Mouse (Mus musculus) limb, embryonic 10.5 days (tissue): ENCODE measurements around the gene Ndufa6. TPM values are rescaled to one million over a fixed set of nuclear protein-coding genes. Genes with fewer than 3 reads are reported as not detected.
A peak's percentile ranks its signal among the peaks of the same experiment; 100 is the strongest.

ENCODE experiments used
- DNase-seq: peaks from one replicate; pipeline ENCODE4 v3.0.0-alpha.2; 2017; ENCODE audit warnings: low spot score
- H3K27ac ChIP-seq: fragments of 300-500 bp; sonication (generic); 2 replicates; pipeline ENCODE4 v1.5.1; 2016; ENCODE audit warnings: mild to moderate bottlenecking
- H3K27me3 ChIP-seq: fragments of 300-500 bp; sonication (generic); 2 replicates; pipeline ENCODE4 v1.6.1; 2016; ENCODE audit warnings: low read depth, mild to moderate bottlenecking; ENCODE audit not compliant: poor library complexity, severe bottlenecking
- H3K36me3 ChIP-seq: fragments of 300-500 bp; sonication (generic); 2 replicates; pipeline ENCODE4 v1.6.1; 2016; ENCODE audit warnings: mild to moderate bottlenecking, moderate library complexity
- H3K4me1 ChIP-seq: fragments of 300-500 bp; sonication (generic); 2 replicates; pipeline ENCODE4 v1.6.1; 2016
- H3K4me3 ChIP-seq: fragments of 300-500 bp; sonication (generic); 2 replicates; pipeline ENCODE4 v1.5.1; 2016; ENCODE audit warnings: mild to moderate bottlenecking, moderate library complexity
- H3K9me3 ChIP-seq: fragments of 300-500 bp; sonication (generic); replicated peaks from 2 replicates; pipeline ENCODE4 v1.6.1; 2016; ENCODE audit warnings: mild to moderate bottlenecking
- WGBS: fragments of 180-500 bp; shearing (Covaris S2); methylation state at CpG from one replicate; pipeline ENCODE4 v1.1.7; 2016; 5-methylcytosine and 5-hydroxymethylcytosine counted together
- polyA plus RNA-seq: library from polyadenylated mRNA; unstranded; fragments of >200 nt; fragmentation: Nextera tagmentation; extraction: Ambion mirVana; gene quantifications from 2 replicates; pipeline ENCODE4 v1.2.1, GENCODE M21; 2016

Gene Ndufa6
- polyA plus RNA-seq, 1 experiment from 2014 or later, result 243 TPM

DNA sequence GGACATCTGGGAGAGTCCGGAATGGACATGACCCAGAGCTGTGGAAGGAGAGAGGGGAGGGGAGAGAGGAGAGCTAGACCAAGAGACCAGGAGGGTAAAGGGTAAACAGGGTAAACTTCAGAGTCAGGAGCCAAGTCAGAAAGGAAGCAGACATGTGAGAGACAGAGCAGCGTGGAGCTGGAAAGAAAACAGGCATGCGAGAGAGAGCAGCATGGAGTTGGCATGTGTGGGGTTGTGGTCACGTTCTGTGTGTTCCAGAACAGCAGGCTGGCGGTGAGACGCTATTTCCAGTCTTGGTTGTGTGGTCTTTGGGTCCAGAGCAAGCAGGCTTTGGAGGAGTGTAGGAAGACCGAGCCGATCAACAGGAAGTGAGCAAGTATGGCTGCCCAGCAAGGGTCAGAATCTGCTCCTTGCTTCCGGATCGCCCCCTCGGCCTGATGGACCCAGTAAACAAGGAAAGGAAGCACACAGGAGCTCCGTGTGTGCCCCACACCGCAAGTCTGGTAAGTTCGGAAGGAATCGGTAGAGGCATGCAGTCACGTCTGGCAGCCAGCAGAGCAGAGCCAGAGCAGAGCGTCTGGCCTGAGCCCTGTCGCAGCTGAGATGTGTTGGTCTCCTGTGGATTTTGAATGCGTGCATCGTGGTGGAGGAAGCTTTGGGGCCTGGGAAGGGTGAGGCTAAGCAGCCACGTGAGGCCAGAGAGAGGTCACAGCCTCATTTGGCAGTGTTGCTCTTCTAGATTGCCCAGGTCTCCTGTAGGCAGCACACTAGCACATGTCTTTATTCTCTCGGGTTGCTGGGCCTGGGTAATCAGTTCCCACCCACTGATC is 4.5 kb upstream of the Ndufa6 start:
- Histone ChIP-seq H3K27me3 (no peaks in the 10 kb centered on the region), H3K36me3 (no peaks in the 10 kb centered on the region), H3K4me1 (peaks cover 18% of the 10 kb centered on the region; the same call in 1 of the 2 replicates), H3K27ac (peak overlapping the region; percentile 65), H3K9me3 (no peaks in the 10 kb centered on the region), H3K4me3 (no peak overlapping the region)
- no peak for DNase-seq
- 70% methylated on average over 22 of the region's 22 CpGs for WGBS

DNA sequence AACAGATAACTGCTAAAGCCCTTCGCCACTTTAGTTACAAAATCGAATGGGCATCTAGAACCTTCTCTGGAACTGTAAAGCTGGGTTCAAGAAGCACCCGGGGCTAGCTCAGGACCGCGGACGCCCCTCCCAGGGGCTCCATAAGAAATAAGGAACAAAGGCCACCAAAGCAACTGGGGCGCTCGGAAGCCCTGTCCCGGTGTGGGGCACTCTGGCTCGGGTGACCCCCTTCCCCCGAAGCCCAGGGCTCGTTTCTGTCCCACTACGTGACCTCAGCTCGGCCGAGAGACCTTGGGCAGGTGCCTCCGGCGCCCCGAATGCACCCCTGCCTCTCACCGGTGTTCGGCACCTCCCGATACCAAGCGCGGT is 393 bp downstream of the Ndufa6 start:
- WGBS, result under 1% methylated on average over 23 of the region's 23 CpGs
- Histone ChIP-seq H3K4me3 (peak overlapping the region; percentile 72), H3K9me3 (no peaks in the 10 kb centered on the region), H3K36me3 (peaks cover 29% of the 10 kb centered on the region), H3K27me3 (no peaks in the 10 kb centered on the region), H3K27ac (peak overlapping the region; percentile 91), H3K4me1 (peaks cover 19% of the 10 kb centered on the region)
- no peak for DNase-seq

- peak; percentile 31 for DNase-seq
- Histone ChIP-seq H3K4me3 (peak overlapping the region; percentile 72), H3K27ac (peak overlapping the region; percentile 91), H3K27me3 (no peaks in the 10 kb centered on the region), H3K36me3 (peaks cover 34% of the 10 kb centered on the region), H3K9me3 (no peaks in the 10 kb centered on the region), H3K4me1 (peaks cover 16% of the 10 kb centered on the region)
- WGBS, result 38% methylated on average over 14 of the region's 14 CpGs
Observed at GRCm38 (mm10) chr15:82353078-82353744, 911 bp downstream of the Ndufa6 start.

GRCm38 (mm10) chr15:82351480-82351879 is 2.6 kb downstream of the Ndufa6 start:
- Histone ChIP-seq H3K36me3 (peaks cover 43% of the 10 kb centered on the region), H3K27me3 (no peaks in the 10 kb centered on the region), H3K9me3 (no peaks in the 10 kb centered on the region), H3K4me1 (peaks cover 24% of the 10 kb centered on the region), H3K4me3 (no peak overlapping the region), H3K27ac (no peak overlapping the region)
- WGBS, result 97% methylated on average over 3 of the region's 3 CpGs
- no peak for DNase-seq

- DNase-seq, result no peak
- 92% methylated on average over 4 of the region's 4 CpGs for WGBS
- Histone ChIP-seq H3K9me3 (no peaks in the 10 kb centered on the region), H3K36me3 (peaks cover 43% of the 10 kb centered on the region), H3K4me3 (no peak overlapping the region), H3K4me1 (peaks cover 26% of the 10 kb centered on the region), H3K27ac (no peak overlapping the region), H3K27me3 (no peaks in the 10 kb centered on the region)
Observed at GRCm38 (mm10) chr15:82350349-82350748, 3.8 kb downstream of the Ndufa6 start.

- peaks cover 20% of the 10 kb centered on the region for H3K4me1 ChIP-seq
Observed at GRCm38 (mm10) chr15:82348999-82349341, 5.2 kb downstream of the Ndufa6 start.

GRCm38 (mm10) chr15:82348258-82348998 is 5.7 kb downstream of the Ndufa6 start:
- H3K27ac ChIP-seq, result no peak overlapping the region
- DNase-seq, result no peak
- 92% methylated on average over 8 of the region's 8 CpGs for WGBS
- peaks cover 43% of the 10 kb centered on the region for H3K36me3 ChIP-seq
- no peaks in the 10 kb centered on the region for H3K9me3 ChIP-seq
- H3K4me1 ChIP-seq, result peaks cover 19% of the 10 kb centered on the region
- no peak overlapping the region for H3K4me3 ChIP-seq
- H3K27me3 ChIP-seq, result no peaks in the 10 kb centered on the region

More at GRCm38 (mm10) chr15:82348999-82349341, 5.2 kb downstream of the Ndufa6 start:
- H3K9me3 ChIP-seq, result no peaks in the 10 kb centered on the region
- peaks cover 43% of the 10 kb centered on the region for H3K36me3 ChIP-seq
- 84% methylated on average over 2 of the region's 2 CpGs for WGBS
- no peaks in the 10 kb centered on the region for H3K27me3 ChIP-seq
- DNase-seq, result no peak
- H3K27ac ChIP-seq, result no peak overlapping the region
- no peak overlapping the region for H3K4me3 ChIP-seq

GRCm38 (mm10) chr15:82347852-82348251 is 6.3 kb downstream of the Ndufa6 start:
- no peaks in the 10 kb centered on the region for H3K27me3 ChIP-seq
- no peak overlapping the region for H3K27ac ChIP-seq
- H3K4me3 ChIP-seq, result peak overlapping the region; percentile 85; the same call in 1 of the 2 replicates
- no peaks in the 10 kb centered on the region for H3K9me3 ChIP-seq
- H3K36me3 ChIP-seq, result peaks cover 43% of the 10 kb centered on the region
- no peak for DNase-seq
- peaks cover 13% of the 10 kb centered on the region for H3K4me1 ChIP-seq
- WGBS, result 96% methylated on average over 12 of the region's 12 CpGs

DNA sequence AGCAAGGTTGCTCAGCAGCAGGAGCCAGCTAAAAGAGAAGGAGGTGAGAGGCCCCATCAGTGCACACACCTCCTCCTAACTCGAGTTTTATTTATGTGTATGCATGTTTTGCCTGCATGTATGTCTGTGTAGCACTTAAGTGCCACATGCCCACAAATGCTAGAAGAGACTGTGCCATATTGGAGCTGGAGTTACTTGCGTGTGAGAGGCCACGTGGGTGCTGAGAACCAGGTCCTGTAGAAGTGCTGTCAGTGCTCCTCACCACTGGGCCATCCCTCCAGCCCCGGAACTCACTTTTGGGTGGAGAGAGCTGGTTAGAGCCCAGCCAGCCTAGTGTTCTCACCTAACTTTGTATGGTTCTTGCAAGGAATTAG is 6.8 kb downstream of the Ndufa6 start:
- WGBS, result 86% methylated on average over 4 of the region's 4 CpGs
- Histone ChIP-seq H3K4me3 (peak overlapping the region; percentile 85), H3K4me1 (peaks cover 10% of the 10 kb centered on the region), H3K27ac (no peak overlapping the region), H3K36me3 (peaks cover 43% of the 10 kb centered on the region), H3K27me3 (no peaks in the 10 kb centered on the region), H3K9me3 (no peaks in the 10 kb centered on the region)
- DNase-seq, result no peak

DNA sequence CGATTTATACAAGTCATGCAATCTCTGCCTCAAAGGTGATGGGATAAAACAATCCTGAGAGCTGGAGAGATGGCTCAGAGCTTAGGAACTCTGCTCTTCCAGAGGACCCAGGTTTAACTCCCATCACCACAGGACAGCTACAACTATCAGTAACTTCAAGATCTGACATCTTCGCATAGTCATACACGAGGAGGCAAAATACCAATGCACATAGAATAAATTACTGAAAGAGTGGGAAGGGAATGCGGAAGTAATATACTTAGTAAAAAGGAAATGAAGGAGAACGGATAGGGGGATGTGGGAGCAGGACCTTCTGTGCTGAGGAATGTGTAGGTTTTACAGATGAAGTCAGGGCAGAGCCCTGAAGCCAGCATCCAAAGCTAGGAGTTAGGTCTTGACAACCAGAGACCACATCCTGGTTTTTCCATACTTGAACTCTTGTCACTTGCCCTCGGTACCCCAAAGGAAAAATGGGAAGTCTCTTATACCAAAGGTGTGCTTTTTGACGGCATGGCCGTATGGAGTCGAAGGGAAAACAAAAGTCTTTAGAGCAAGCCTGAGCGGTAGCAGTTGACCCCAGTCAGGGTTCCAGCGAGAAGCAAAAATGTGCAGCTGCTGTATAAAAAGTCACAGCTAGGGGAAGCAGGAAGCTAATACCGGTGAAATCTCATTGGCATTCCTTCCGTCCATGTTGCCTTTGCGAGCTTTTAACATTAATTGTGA is 7.4 kb downstream of the Ndufa6 start:
- 72% methylated on average over 14 of the region's 14 CpGs for WGBS
- Histone ChIP-seq H3K27me3 (peaks cover 5% of the 10 kb centered on the region; the same call in 1 of the 2 replicates), H3K9me3 (no peaks in the 10 kb centered on the region), H3K36me3 (peaks cover 43% of the 10 kb centered on the region), H3K4me1 (peaks cover 15% of the 10 kb centered on the region), H3K27ac (peak overlapping the region; percentile 94; the same call in 1 of the 2 replicates), H3K4me3 (peak overlapping the region; percentile 85)
- no peak for DNase-seq

DNA sequence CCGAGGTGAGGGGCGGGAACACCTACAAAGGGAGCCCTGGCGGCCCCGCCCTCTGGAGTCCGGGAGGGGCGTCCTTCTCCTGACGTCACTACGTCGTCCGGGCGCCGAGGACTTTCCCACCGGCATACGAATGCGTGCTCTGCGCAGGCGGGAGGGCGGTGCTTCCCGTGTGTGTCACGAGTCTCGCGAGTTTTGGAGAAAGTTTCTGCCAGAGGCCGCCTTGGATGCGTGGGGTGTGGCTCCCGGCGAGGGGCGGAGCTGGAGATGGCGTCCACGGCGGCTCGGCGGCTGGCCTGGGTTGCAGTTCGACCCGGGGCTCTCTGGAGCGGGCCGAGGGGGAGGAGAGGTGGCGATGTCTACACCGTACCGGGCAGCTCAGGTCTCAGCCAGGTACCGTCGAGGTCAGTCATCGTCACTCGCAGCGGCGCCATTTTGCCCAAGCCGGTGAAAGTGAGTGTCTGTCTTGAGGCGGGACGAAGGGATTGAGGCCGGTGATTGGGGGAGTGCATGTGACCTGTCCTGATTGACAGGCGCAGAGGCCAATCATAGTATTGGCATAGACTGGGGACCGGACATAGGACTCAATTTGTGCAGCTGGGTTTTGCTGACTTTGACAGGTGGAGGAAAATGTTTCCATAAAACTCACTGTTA is 8.2 kb downstream of the Ndufa6 start:
- peak overlapping the region; percentile 94 for H3K27ac ChIP-seq
- H3K4me1 ChIP-seq, result peaks cover 23% of the 10 kb centered on the region
- H3K27me3 ChIP-seq, result peaks cover 10% of the 10 kb centered on the region
- WGBS, result under 1% methylated on average over 51 of the region's 51 CpGs
- DNase-seq, result peak; percentile 97
- H3K9me3 ChIP-seq, result no peaks in the 10 kb centered on the region
- H3K4me3 ChIP-seq, result peak overlapping the region; percentile 85
- peaks cover 36% of the 10 kb centered on the region for H3K36me3 ChIP-seq

DNA sequence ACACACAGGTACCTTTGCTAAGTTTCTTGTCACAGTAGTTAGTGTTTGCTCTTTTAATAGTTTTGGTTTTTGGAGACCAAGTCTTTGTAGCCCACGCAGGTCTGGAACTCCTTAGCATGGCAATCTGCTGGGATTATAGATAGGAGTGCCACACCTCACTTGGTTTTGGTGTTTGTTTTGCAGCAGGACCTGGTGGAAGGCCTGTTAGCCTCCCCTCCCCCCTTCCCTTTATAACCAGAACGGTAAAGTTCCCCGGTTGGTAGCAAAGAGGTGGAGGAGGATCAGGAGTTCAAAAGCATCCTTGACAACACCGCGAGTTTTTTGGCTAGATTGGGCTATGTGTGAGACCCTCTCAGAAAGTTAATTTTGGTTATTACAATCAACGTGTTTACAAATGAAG is 9.2 kb downstream of the Ndufa6 start:
- H3K9me3 ChIP-seq, result no peaks in the 10 kb centered on the region
- H3K27ac ChIP-seq, result 0 out of 2 replicates have a peak overlapping the region, but pooled peaks have one; percentile 19
- H3K4me1 ChIP-seq, result peaks cover 26% of the 10 kb centered on the region
- H3K4me3 ChIP-seq, result no peak overlapping the region
- peaks cover 26% of the 10 kb centered on the region for H3K36me3 ChIP-seq
- H3K27me3 ChIP-seq, result peaks cover 19% of the 10 kb centered on the region
- DNase-seq, result no peak
- 87% methylated on average over 6 of the region's 6 CpGs for WGBS
